Mouse (Mus musculus) embryonic stem cell, embryonic (primary cell): ENCODE measurements at regions not wholly inside any gene's neighbourhood (a gene's known extent, or its start where the extent isn't known, plus 50 kb on each side); places are given as distances from the start of the nearest gene placed in this dataset.

ENCODE experiments used
- CTCF ChIA-PET, 4 experiments: fragments of 300-600 bp in 2 of 4; fragments of 350-600 bp in 2 of 4; sonication (Branson Sonifier 250); formaldehyde crosslinking; loops; one replicate each; lab custom pipeline; 2022; ENCODE audit warnings: inconsistent platforms in 2 of 4; lab: Charles Lee
- POLR2A ChIA-PET, 4 experiments: fragments of 300-600 bp in 2 of 4; fragments of 350-600 bp in 2 of 4; sonication (Branson Sonifier 250); formaldehyde crosslinking; loops; one replicate each; lab custom pipeline; 2022; ENCODE audit warnings: antibody characterized with exemption in 4 of 4, inconsistent platforms in 1 of 4; lab: Charles Lee

GRCm38 (mm10) chr4:4944498-4944897 lies 151.3 kb upstream of the Impad1 start:
- POLR2A ChIA-PET = interaction anchor here in 1 of 4 experiments (1.0 kb wide), 1 partner anchor 13 kb away, joined by 5 read pairs; no protein-coding TSS in a partner anchor
- CTCF ChIA-PET = no interaction called here

- CTCF ChIA-PET = no interaction called here
- POLR2A ChIA-PET = no interaction called here
Measured at GRCm38 (mm10) chr4:4925741-4926140, 132.6 kb upstream of the Impad1 start.

DNA sequence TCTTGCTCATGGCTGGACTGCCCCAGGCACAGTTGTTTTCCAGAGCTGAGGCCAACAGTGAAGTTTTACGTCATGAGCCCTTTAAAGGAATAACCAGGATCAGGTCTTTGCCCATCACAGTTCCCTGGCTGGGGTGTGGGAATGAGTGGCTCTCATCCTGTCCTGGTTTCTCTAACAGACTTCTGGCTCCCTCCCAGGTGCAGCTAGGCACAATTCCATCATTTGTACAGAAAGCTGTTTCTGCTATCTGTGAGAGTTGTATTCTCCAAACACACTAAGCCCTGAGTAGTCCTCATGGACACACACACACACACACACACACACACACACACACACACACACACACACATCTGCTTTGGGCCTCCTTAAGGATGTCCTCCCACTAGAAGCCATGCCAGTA lies 127.1 kb upstream of the Impad1 start:
- ChIA-PET POLR2A (no interaction called here), CTCF (no interaction called here)

DNA sequence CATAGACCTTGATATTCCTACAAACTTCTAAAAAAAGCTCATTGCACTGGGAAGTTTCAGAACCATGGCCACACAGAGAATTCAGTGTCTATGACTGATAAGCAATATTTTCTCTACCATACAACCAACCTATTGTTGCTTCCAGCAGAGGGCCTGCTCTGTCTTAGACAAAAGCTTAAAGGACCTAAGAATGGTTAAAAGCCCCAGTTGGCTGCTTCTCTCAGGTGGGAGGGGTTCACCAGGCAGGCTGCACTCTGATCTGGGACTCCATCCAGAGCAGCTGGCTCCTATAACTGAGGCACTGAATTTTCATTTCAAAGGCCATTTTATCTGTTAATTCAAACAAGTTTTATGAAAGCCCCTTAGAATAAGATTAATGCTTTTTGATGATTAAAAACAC lies 82.1 kb upstream of the Impad1 start:
- ChIA-PET POLR2A (no interaction called here), CTCF (no interaction called here)

GRCm38 (mm10) chr4:4858345-4858744 lies 65.2 kb upstream of the Impad1 start:
- ChIA-PET CTCF (no interaction called here), POLR2A (no interaction called here)
